Mouse (Mus musculus) gonadal fat pad, adult 2 months (tissue): Measurements from ENCODE around the gene Ccl2. TPM values are rescaled to one million over a fixed set of nuclear protein-coding genes. Genes with fewer than 3 reads are reported as not detected.

Experiments
- DNase-seq: peaks from one replicate; pipeline ENCODE4 v3.0.0-alpha.2; 2012; ENCODE audit warnings: low read depth
- polyA plus RNA-seq: library from polyadenylated mRNA; depleted of rRNA; stranded (reverse); fragments of >200 nt; gene quantifications from 2 replicates; pipeline ENCODE4 v1.2.3, GENCODE M21; 2012; rRNA removed

The Ccl2 gene
- polyA plus RNA-seq = 3.8 and 31.9 TPM in 2 replicates

GRCm38 (mm10) chr11:82035356-82035755 lies at the start of gene Ccl2:
Ccl2 (plus strand) TSS chr11:82035571.
- DNase-seq = no peak

GRCm38 (mm10) chr11:81996172-81996841 lies 39.1 kb upstream of the Ccl2 start:
- no peak for DNase-seq

GRCm38 (mm10) chr11:81997085-81997484 lies 38.3 kb upstream of the Ccl2 start:
- no peak for DNase-seq

GRCm38 (mm10) chr11:81998646-81999045 lies 36.7 kb upstream of the Ccl2 start:
- no peak for DNase-seq

- no peak for DNase-seq
These were observed 35.9 kb upstream of the Ccl2 start for GRCm38 (mm10) chr11:81999469-81999868.

GRCm38 (mm10) chr11:82000581-82000980 lies 34.8 kb upstream of the Ccl2 start:
- DNase-seq = no peak

GRCm38 (mm10) chr11:82004810-82005209 lies 30.6 kb upstream of the Ccl2 start:
- DNase-seq = no peak

GRCm38 (mm10) chr11:82006796-82007423 lies 28.5 kb upstream of the Ccl2 start:
- DNase-seq = no peak

- DNase-seq = no peak
These were observed 25.3 kb upstream of the Ccl2 start for GRCm38 (mm10) chr11:82010115-82010514.

- no peak for DNase-seq
These were observed 23.8 kb upstream of the Ccl2 start for GRCm38 (mm10) chr11:82011411-82012193.

- DNase-seq = no peak
These were observed 21.6 kb upstream of the Ccl2 start for GRCm38 (mm10) chr11:82013756-82014155.

- DNase-seq = no peak
These were observed 20.3 kb upstream of the Ccl2 start for GRCm38 (mm10) chr11:82015066-82015465.

GRCm38 (mm10) chr11:82016181-82016780 lies 19.1 kb upstream of the Ccl2 start:
- no peak for DNase-seq

GRCm38 (mm10) chr11:82019389-82019788 lies 16.0 kb upstream of the Ccl2 start:
- no peak for DNase-seq

- DNase-seq = no peak
These were observed 15.6 kb upstream of the Ccl2 start for GRCm38 (mm10) chr11:82019793-82020192.

- DNase-seq = no peak
These were observed 14.0 kb upstream of the Ccl2 start for GRCm38 (mm10) chr11:82021406-82021805.

- DNase-seq = no peak
These were observed 12.8 kb upstream of the Ccl2 start for GRCm38 (mm10) chr11:82022504-82023056.

- no peak for DNase-seq
These were observed 11.6 kb upstream of the Ccl2 start for GRCm38 (mm10) chr11:82023769-82024168.

- no peak for DNase-seq
These were observed 5.2 kb upstream of the Ccl2 start for GRCm38 (mm10) chr11:82030171-82030570.

- DNase-seq = no peak
These were observed 3.2 kb upstream of the Ccl2 start for GRCm38 (mm10) chr11:82032136-82032535.

GRCm38 (mm10) chr11:82032678-82033344 lies 2.6 kb upstream of the Ccl2 start:
- no peak for DNase-seq
